Mouse (Mus musculus) hindlimb bud, embryonic 11.5 days (tissue): ENCODE measurements around the gene Sgsm2.

Experiments used
- DNase-seq: peaks from one replicate; pipeline ENCODE4 v3.0.0-alpha.2; 2012; ENCODE audit warnings: low read depth, low spot score; ENCODE audit errors: extremely low spot score

The Sgsm2 gene

GRCm38 (mm10) chr11:74896901-74897677 lies at the start of gene Sgsm2:
Gene Sgsm2, minus strand, starts transcription at chr11:74897060.
- DNase-seq, result peak; percentile 16

GRCm38 (mm10) chr11:74946348-74946747 lies 49.5 kb upstream of the Sgsm2 start:
- DNase-seq, result peak; percentile 46

GRCm38 (mm10) chr11:74930391-74930790 lies 33.5 kb upstream of the Sgsm2 start:
- no peak for DNase-seq

GRCm38 (mm10) chr11:74929111-74929510 lies 32.3 kb upstream of the Sgsm2 start:
- no peak for DNase-seq

- DNase-seq, result no peak
Observed at GRCm38 (mm10) chr11:74927236-74927725, 30.4 kb upstream of the Sgsm2 start.

- DNase-seq, result no peak
Observed at GRCm38 (mm10) chr11:74926388-74927005, 29.6 kb upstream of the Sgsm2 start.

GRCm38 (mm10) chr11:74925577-74926387 lies 28.9 kb upstream of the Sgsm2 start, which contains the start of the genes Smg6 and Srr:
Gene Smg6, plus strand, starts transcription at chr11:74925823.
Gene Srr, minus strand, starts transcription at chr11:74925948.
- DNase-seq, result peak; percentile 69

- no peak for DNase-seq
Observed at GRCm38 (mm10) chr11:74924149-74924548, 27.3 kb upstream of the Sgsm2 start.

GRCm38 (mm10) chr11:74919249-74919648 lies 22.4 kb upstream of the Sgsm2 start:
- no peak for DNase-seq

GRCm38 (mm10) chr11:74912492-74912891 lies 15.6 kb upstream of the Sgsm2 start:
- DNase-seq, result no peak

GRCm38 (mm10) chr11:74909978-74910377 lies 13.1 kb upstream of the Sgsm2 start:
- DNase-seq, result no peak

- DNase-seq, result no peak
Observed at GRCm38 (mm10) chr11:74908618-74909399, 11.9 kb upstream of the Sgsm2 start.

GRCm38 (mm10) chr11:74907850-74908249 lies 11.0 kb upstream of the Sgsm2 start:
- no peak for DNase-seq

- no peak for DNase-seq
Observed at GRCm38 (mm10) chr11:74902416-74902815, 5.6 kb upstream of the Sgsm2 start.

GRCm38 (mm10) chr11:74901555-74901954 lies 4.7 kb upstream of the Sgsm2 start:
- DNase-seq, result no peak

GRCm38 (mm10) chr11:74898517-74898827 lies 1.6 kb upstream of the Sgsm2 start:
- no peak for DNase-seq

- DNase-seq, result peak; percentile 77
Observed at GRCm38 (mm10) chr11:74897678-74898516, 1.0 kb upstream of the Sgsm2 start, which contains the start of gene Tsr1. Gene Tsr1, plus strand, starts transcription at chr11:74898071.

GRCm38 (mm10) chr11:74895980-74896900 lies 620 bp downstream of the Sgsm2 start:
- no peak for DNase-seq

- DNase-seq, result no peak
Observed at GRCm38 (mm10) chr11:74894619-74895018, 2.2 kb downstream of the Sgsm2 start.
